Mouse (Mus musculus) kidney, postnatal 14 days (tissue): ENCODE results near the gene Wdr86.
A peak's percentile ranks its signal among the peaks of the same experiment; 100 is the strongest.

Experiments
- DNase-seq: peaks from one replicate; pipeline ENCODE4 v3.0.0; 2022; ENCODE audit warnings: mixed read lengths

Wdr86 gene

GRCm38 (mm10) chr5:24681436-24681835, 49.1 kb downstream of the Wdr86 start:
- no peak for DNase-seq

GRCm38 (mm10) chr5:24674238-24674637, 56.3 kb downstream of the Wdr86 start:
- DNase-seq: peak; percentile 85
